Mouse (Mus musculus) retina, postnatal 7 days (tissue): ENCODE measurements around the gene Rpl12.

ENCODE experiments used
- DNase-seq: peaks from one replicate; pipeline ENCODE4 v3.0.0-alpha.2; 2012; ENCODE audit warnings: low read depth, low spot score

Gene Rpl12

GRCm38 (mm10) chr2:32940483-32940882 is 20.9 kb upstream of the Rpl12 start:
- no peak for DNase-seq

GRCm38 (mm10) chr2:32947454-32947853 is 13.9 kb upstream of the Rpl12 start:
- DNase-seq = no peak

- DNase-seq = no peak
Measured at GRCm38 (mm10) chr2:32954581-32954980, 6.8 kb upstream of the Rpl12 start.

GRCm38 (mm10) chr2:32957344-32957743 is 4.0 kb upstream of the Rpl12 start:
- DNase-seq = no peak

GRCm38 (mm10) chr2:32960273-32960672 is 1.1 kb upstream of the Rpl12 start:
- DNase-seq = no peak

- DNase-seq = no peak
Measured at GRCm38 (mm10) chr2:32962062-32962874, 909 bp downstream of the Rpl12 start.

- no peak for DNase-seq
Measured at GRCm38 (mm10) chr2:32962875-32963220, 1.5 kb downstream of the Rpl12 start.

- DNase-seq = no peak
Measured at GRCm38 (mm10) chr2:32963544-32963943, 2.2 kb downstream of the Rpl12 start.

- no peak for DNase-seq
Measured at GRCm38 (mm10) chr2:32963981-32964380, 2.6 kb downstream of the Rpl12 start.

GRCm38 (mm10) chr2:32964659-32965457 is 3.5 kb downstream of the Rpl12 start:
- no peak for DNase-seq

- no peak for DNase-seq
Measured at GRCm38 (mm10) chr2:32965511-32966183, 4.3 kb downstream of the Rpl12 start.

- no peak for DNase-seq
Measured at GRCm38 (mm10) chr2:32966184-32966688, 4.9 kb downstream of the Rpl12 start.

GRCm38 (mm10) chr2:32966689-32967631 is 5.6 kb downstream of the Rpl12 start:
- DNase-seq = peak; percentile 83

- no peak for DNase-seq
Measured at GRCm38 (mm10) chr2:32968024-32968614, 6.8 kb downstream of the Rpl12 start.

- no peak for DNase-seq
Measured at GRCm38 (mm10) chr2:32969326-32969725, 8.0 kb downstream of the Rpl12 start.

- no peak for DNase-seq
Measured at GRCm38 (mm10) chr2:32971235-32971634, 9.9 kb downstream of the Rpl12 start.

GRCm38 (mm10) chr2:32974216-32974615 is 12.9 kb downstream of the Rpl12 start:
- no peak for DNase-seq

- DNase-seq = no peak
Measured at GRCm38 (mm10) chr2:32977114-32977513, 15.8 kb downstream of the Rpl12 start.

- DNase-seq = no peak
Measured at GRCm38 (mm10) chr2:32978675-32979074, 17.3 kb downstream of the Rpl12 start.

GRCm38 (mm10) chr2:32979675-32980074 is 18.3 kb downstream of the Rpl12 start:
- no peak for DNase-seq

GRCm38 (mm10) chr2:32981281-32981680 is 19.9 kb downstream of the Rpl12 start:
- no peak for DNase-seq
